Mouse (Mus musculus): ENCODE measurements at regions not wholly inside any gene's neighbourhood (a gene's known extent, or its start where the extent isn't known, plus 50 kb on each side); places are given as distances from the start of the nearest gene placed in this dataset.

DNA sequence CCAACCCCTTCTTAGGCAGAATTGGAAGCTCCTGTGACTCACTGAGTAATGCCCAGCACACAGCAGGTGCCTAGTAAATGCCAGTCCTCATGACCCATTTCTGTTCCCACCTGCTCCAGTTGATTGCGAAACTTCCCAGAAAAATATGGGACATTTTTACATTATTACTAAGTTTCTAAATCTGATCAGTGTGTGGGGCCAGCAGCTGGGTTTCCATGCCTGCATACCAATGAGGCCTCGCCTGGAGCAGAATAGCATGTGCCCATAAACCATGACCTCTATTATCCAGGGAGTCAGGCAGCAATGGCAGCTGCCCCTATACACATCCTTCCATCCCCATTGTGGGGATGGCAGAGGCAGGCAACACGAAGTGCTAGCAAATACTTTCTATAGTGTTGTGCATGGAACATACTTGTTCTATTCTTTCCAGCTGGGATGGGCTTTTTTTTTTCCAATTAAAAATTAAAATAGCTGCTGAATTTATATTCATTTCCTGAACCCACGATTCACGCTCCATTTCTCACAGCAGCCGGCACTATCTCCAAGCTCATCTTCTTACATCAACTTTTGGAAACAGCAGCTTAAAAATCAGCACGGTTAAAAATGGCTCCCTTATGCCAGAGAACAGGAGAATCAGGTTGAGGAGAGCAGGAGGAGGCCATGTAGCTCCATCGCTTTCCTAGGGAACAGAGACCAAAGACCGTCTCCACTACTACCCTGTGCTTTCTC, 214.5 kb upstream of the Eif4g2 start:
- Histone ChIP-seq H3K4me1 (ENCODE audit: control insufficient read depth, insufficient read depth, low read length) (no peaks in the 10 kb centered on the region; the same call in 1 of the 2 replicates), H3K4me3 (replicated peaks; ENCODE audit: extremely low read depth, low read depth, low read length) (no peak overlapping the region)
- TF ChIP-seq CTCF (IDR thresholded peaks at IDR 0.05; ENCODE audit: insufficient read depth, low read length) (no peak), POLR2A (IDR thresholded peaks at IDR 0.05; ENCODE audit: borderline replicate concordance, extremely low read depth, low read depth, low read length) (no peak)
- WGBS = 86% methylated on average over 9 of the region's 9 CpGs
- DNase-seq = no peak

DNA sequence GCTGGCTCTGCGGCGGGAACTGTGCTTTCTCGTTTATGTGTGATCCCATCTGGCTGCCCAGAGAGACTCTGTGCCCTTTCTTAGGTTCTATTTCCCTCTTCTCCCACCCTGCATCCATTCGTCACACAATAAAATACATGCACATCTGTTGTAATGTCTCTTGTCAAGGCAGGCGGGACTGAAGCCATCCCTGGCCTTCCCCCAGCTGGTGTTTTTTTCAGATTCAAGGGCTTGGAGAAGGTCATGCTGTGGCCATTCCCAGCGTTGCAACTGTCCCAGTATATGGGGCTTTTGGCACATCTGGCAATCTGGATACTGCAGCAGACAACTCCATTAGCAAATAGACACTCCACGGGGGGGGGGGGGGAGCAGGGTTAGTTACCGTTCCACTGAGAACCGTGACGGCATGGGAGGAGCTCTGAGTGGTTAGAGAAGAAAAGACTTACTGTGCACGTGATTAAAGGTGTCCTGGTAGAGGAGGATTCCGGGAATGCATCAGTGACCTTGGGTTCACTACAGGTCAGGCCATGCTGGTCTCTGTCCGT, 200.7 kb upstream of the Eif4g2 start:
- no peak for DNase-seq
- Histone ChIP-seq H3K4me3 (replicated peaks; ENCODE audit: extremely low read depth, low read depth, low read length) (no peak overlapping the region), H3K4me1 (ENCODE audit: control insufficient read depth, insufficient read depth, low read length) (no peaks in the 10 kb centered on the region)
- 57% methylated on average over 13 of the region's 13 CpGs for WGBS
- TF ChIP-seq CTCF (IDR thresholded peaks at IDR 0.05; ENCODE audit: insufficient read depth, low read length) = no peak
- no peak for TF ChIP-seq POLR2A (IDR thresholded peaks at IDR 0.05; ENCODE audit: borderline replicate concordance, extremely low read depth, low read depth, low read length)

DNA sequence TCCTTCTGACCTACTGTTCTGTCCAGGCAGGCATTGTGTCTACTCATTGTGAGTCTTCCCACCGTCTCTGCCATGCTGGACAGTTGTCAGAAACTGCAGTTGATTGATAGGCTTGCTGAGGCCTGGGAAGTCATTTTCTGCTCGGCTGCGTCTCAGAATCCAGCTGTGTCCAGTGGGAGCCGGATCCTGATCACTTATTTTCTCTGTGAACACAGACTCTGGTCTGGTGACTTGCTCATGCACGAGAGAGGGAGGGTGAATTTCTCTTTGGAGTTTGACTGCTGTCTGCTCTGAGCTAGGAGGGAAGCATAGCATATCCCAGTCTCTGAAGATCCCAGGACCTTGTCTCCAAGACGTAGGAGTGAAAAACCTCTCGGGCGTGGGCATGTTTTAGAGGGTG, 199.5 kb upstream of the Eif4g2 start:
- H3K4me3 ChIP-seq (replicated peaks; ENCODE audit: extremely low read depth, low read depth, low read length) = no peak overlapping the region
- TF ChIP-seq CTCF (IDR thresholded peaks at IDR 0.05; ENCODE audit: insufficient read depth, low read length) = no peak
- no peak for TF ChIP-seq POLR2A (IDR thresholded peaks at IDR 0.05; ENCODE audit: borderline replicate concordance, extremely low read depth, low read depth, low read length)
- no peaks in the 10 kb centered on the region for H3K4me1 ChIP-seq (ENCODE audit: control insufficient read depth, insufficient read depth, low read length)
- no peak for DNase-seq
- WGBS = 57% methylated on average over 8 of the region's 8 CpGs

DNA sequence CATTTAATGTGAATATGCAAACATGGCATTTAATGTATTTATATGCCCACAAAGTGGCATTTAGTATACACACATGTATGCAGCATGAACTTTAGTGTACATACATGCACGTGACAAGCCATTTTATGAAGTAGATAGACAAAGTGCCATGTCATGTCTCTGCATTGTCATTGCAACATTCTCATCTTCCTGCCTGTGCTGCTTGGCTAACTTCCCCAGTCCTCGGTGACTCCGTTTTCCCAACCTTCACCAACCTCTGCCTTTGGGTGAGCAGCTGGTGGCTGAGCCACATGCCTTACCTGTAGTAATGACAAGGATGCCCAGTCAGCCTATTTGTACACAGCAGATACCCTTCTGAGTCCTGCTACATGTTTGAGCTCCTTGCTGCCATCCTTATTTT, 194.9 kb upstream of the Eif4g2 start:
- TF ChIP-seq POLR2A (IDR thresholded peaks at IDR 0.05; ENCODE audit: borderline replicate concordance, extremely low read depth, low read depth, low read length) = no peak
- no peak for TF ChIP-seq CTCF (IDR thresholded peaks at IDR 0.05; ENCODE audit: insufficient read depth, low read length)
- Histone ChIP-seq H3K4me1 (ENCODE audit: control insufficient read depth, insufficient read depth, low read length) (no peaks in the 10 kb centered on the region), H3K4me3 (replicated peaks; ENCODE audit: extremely low read depth, low read depth, low read length) (no peak overlapping the region)
- WGBS = 87% methylated on average over 3 of the region's 3 CpGs
- DNase-seq = no peak

DNA sequence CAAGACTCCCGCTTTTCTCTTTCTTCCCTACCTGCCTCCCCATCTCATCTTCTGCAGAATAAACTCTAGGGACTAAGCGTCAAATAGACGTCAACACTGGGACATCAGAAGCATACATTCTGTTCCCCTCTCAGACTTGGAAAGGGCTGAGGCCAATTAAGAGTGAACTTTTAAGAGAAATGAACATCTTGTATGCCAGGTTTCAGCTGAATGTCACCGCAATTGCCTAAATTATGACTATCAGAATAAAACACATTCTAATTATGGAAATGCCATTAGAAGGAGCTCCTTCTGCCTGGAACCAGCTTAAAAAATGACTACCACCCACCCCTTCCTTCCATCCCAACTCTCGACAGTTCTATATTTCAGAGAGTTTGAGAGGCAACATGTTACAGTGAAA, 191.0 kb upstream of the Eif4g2 start:
- TF ChIP-seq CTCF (IDR thresholded peaks at IDR 0.05; ENCODE audit: insufficient read depth, low read length) (no peak), POLR2A (IDR thresholded peaks at IDR 0.05; ENCODE audit: borderline replicate concordance, extremely low read depth, low read depth, low read length) (no peak)
- DNase-seq = no peak
- WGBS = 93% methylated on average over 5 of the region's 5 CpGs
- no peak overlapping the region for H3K4me3 ChIP-seq (replicated peaks; ENCODE audit: extremely low read depth, low read depth, low read length)
- H3K4me1 ChIP-seq (ENCODE audit: control insufficient read depth, insufficient read depth, low read length) = no peaks in the 10 kb centered on the region

DNA sequence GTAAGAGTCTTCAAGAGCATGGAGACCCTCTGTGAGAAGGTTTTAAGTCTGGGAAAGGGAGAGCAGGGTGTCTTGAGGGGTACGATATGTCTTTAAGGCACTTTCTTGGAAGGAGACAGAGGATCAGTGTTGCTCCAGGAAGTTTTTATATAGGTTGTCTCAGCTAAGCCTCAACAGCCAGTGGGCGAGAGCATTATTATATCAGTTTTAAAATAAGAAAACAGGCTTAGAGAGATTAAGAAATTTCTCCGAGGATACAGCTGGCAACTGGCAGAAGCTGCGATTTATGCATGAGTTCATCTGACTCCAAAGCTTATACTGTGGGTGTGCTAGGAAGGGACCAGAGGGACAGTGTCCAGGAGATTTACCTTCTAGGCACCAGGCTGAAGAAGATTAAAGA, 188.0 kb upstream of the Eif4g2 start:
- Histone ChIP-seq H3K4me1 (ENCODE audit: control insufficient read depth, insufficient read depth, low read length) (no peaks in the 10 kb centered on the region), H3K4me3 (replicated peaks; ENCODE audit: extremely low read depth, low read depth, low read length) (no peak overlapping the region)
- TF ChIP-seq CTCF (IDR thresholded peaks at IDR 0.05; ENCODE audit: insufficient read depth, low read length) = no peak
- TF ChIP-seq POLR2A (IDR thresholded peaks at IDR 0.05; ENCODE audit: borderline replicate concordance, extremely low read depth, low read depth, low read length) = no peak
- 81% methylated on average over 4 of the region's 4 CpGs for WGBS
- no peak for DNase-seq

DNA sequence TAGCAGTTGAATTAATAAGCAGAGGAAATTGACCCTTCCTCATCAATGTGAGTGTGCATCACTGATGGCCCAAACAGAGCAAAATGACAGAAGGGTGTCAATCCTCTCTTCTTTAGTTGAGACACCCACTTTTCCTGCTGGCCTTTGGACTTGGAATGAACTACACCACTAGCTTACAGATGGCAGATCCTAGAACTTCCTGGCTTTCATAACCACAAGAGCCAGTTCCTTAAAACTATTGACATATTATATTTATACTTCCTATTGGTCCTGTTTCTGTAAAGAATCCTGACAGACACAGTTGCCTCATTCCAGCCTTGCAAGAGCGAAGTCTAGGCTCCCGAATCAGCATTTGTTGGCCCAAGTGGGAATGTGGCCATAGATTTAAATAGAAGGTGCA, 185.4 kb upstream of the Eif4g2 start:
- no peak overlapping the region for H3K4me3 ChIP-seq (replicated peaks; ENCODE audit: extremely low read depth, low read depth, low read length)
- TF ChIP-seq POLR2A (IDR thresholded peaks at IDR 0.05; ENCODE audit: borderline replicate concordance, extremely low read depth, low read depth, low read length) (no peak), CTCF (IDR thresholded peaks at IDR 0.05; ENCODE audit: insufficient read depth, low read length) (no peak)
- 80% methylated on average over 2 of the region's 2 CpGs for WGBS

DNA sequence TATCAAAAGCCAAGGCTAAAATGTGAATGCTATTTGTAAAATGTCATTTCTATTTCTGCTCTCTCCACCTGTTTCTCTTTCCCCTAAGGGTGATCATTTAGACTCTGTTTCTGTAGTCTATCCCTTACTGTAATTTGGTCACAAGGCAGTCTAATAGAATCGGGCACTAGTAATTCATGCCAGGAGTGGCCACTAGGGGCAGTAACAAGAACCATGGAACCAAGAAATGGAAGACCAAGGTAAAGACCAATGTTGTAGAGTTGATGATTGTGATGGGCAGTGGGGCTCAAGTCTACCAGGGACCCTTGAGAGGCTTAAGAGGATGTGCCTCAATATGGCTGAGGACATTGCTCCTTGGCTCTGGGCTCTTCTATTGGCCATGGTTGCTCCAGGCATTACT, 180.5 kb upstream of the Eif4g2 start:
- H3K4me3 ChIP-seq (replicated peaks; ENCODE audit: extremely low read depth, low read depth, low read length) = no peak overlapping the region
- no peak for DNase-seq
- TF ChIP-seq POLR2A (IDR thresholded peaks at IDR 0.05; ENCODE audit: borderline replicate concordance, extremely low read depth, low read depth, low read length) (no peak), CTCF (IDR thresholded peaks at IDR 0.05; ENCODE audit: insufficient read depth, low read length) (0 out of 2 replicates have a peak, but pooled peaks have one; percentile 5)
- no peaks in the 10 kb centered on the region; the same call in 1 of the 2 replicates for H3K4me1 ChIP-seq (ENCODE audit: control insufficient read depth, insufficient read depth, low read length)
- 68% methylated on average over 1 of the region's 1 CpGs for WGBS

More for the DNA sequence above, 185.4 kb upstream of the Eif4g2 start:
- DNase-seq = no peak
- no peaks in the 10 kb centered on the region for H3K4me1 ChIP-seq (ENCODE audit: control insufficient read depth, insufficient read depth, low read length)

DNA sequence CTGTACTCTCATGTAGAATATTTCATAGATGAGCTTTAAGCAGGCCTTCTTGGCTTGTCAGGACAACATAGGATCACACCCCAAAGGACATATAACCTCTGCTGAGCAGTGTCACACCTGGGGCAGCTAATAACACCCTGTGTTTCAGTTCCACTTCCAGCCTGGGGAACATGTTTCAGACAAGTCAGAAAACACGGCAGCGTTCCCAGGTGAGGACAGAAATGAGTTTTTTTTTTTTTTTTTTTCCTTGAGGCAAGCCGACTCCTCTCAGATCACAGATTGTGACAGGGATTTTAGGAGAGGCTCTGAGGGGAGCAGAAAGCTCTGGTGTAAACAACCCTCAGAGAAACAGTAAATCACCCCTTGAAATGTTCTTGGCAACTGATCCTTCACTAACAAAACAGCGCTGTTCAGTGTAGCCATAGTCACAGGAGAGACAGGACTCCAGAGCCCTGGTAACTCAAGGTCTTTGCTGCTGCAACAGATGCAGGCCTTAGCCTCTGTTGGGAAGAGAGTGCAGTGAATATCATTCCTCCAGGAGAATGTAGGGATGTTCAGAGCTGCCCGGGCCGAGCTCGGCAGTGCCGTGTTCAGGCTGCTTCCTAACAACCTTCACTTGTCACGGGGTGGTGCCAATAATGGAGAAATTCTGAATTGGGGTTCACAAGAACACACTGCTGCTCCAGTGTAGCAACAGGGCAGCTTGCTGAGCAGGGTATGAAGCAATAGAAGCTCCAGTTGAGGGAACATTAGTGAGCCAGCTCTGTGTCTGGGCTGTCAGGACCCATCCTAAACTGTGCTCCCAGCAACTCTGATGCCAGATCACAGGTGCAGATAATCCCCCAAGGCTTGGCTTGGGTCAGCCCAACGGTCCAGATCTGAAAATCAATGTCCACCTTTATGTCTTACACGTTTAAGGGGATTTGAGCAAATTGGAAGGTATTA, 177.1 kb upstream of the Eif4g2 start:
- DNase-seq = no peak
- Histone ChIP-seq H3K4me3 (replicated peaks; ENCODE audit: extremely low read depth, low read depth, low read length) (no peak overlapping the region), H3K4me1 (ENCODE audit: control insufficient read depth, insufficient read depth, low read length) (no peaks in the 10 kb centered on the region; the same call in 1 of the 2 replicates)
- 50% methylated on average over 11 of the region's 11 CpGs for WGBS
- TF ChIP-seq CTCF (IDR thresholded peaks at IDR 0.05; ENCODE audit: insufficient read depth, low read length) (no peak), POLR2A (IDR thresholded peaks at IDR 0.05; ENCODE audit: borderline replicate concordance, extremely low read depth, low read depth, low read length) (no peak)
